Comparison of ENCODE assay signal across 8 mouse cellular contexts in genomic region chr17:35242015-35242941, GRCm38 (mm10). TPM values are rescaled to one million over a fixed set of nuclear protein-coding genes. Genes with fewer than 3 reads are reported as not detected.
DNase-seq lines count a peak whose midpoint lies in the region; ATAC-seq and TF ChIP-seq lines count a peak whose summit lies in the region.

No protein-coding gene starts in this region.

- H3K9ac ChIP-seq in forebrain, embryonic 16.5 days (replicated peaks; ENCODE audit: low read depth, low read length): peak overlapping the region; percentile 100
- peak overlapping the region; percentile 98 for H3K9ac ChIP-seq in intestine, embryonic 15.5 days
- H3K9ac ChIP-seq in liver, adult 2 months (ENCODE audit: low read depth, low read length): peak overlapping the region; percentile 89
- peak overlapping the region; percentile 98 for H3K9ac ChIP-seq in stomach, postnatal 0 days (ENCODE audit: low read length)

- H3K27ac ChIP-seq in forebrain, embryonic 16.5 days (ENCODE audit: low read length): peak overlapping the region; percentile 98
- H3K27ac ChIP-seq in intestine, embryonic 15.5 days: peak overlapping the region; percentile 96
- peak overlapping the region; percentile 82 for H3K27ac ChIP-seq in liver, adult 2 months (replicated peaks; ENCODE audit: insufficient read depth, low read depth, low read length)
- H3K27ac ChIP-seq in stomach, postnatal 0 days (replicated peaks): peak overlapping the region; percentile 100

- H3K79me2 ChIP-seq in liver, adult 2 months (ENCODE audit: control insufficient read depth, insufficient read depth, low read length): peaks cover 29% of the 10 kb centered on the region

- H3K36me3 ChIP-seq in forebrain, embryonic 16.5 days (ENCODE audit: control insufficient read depth, insufficient read depth): peaks cover 31% of the 10 kb centered on the region
- H3K36me3 ChIP-seq in intestine, embryonic 15.5 days: peaks cover 35% of the 10 kb centered on the region
- H3K36me3 ChIP-seq in liver, adult 2 months (ENCODE audit: control insufficient read depth, insufficient read depth, low read length): peaks cover 37% of the 10 kb centered on the region
- H3K36me3 ChIP-seq in stomach, postnatal 0 days (ENCODE audit: control insufficient read depth, insufficient read depth, low read length): peaks cover 23% of the 10 kb centered on the region

- H3K4me1 ChIP-seq in forebrain, embryonic 16.5 days (replicated peaks; ENCODE audit: control insufficient read depth, insufficient read depth, low read length): peaks cover 46% of the 10 kb centered on the region
- peaks cover 34% of the 10 kb centered on the region for H3K4me1 ChIP-seq in intestine, embryonic 15.5 days (replicated peaks)
- peaks cover 16% of the 10 kb centered on the region for H3K4me1 ChIP-seq in liver, adult 2 months (ENCODE audit: control insufficient read depth, insufficient read depth, low read length)
- H3K4me1 ChIP-seq in stomach, postnatal 0 days (replicated peaks; ENCODE audit: control insufficient read depth, insufficient read depth): peaks cover 7% of the 10 kb centered on the region

- TF ChIP-seq POLR2A in liver, adult 2 months (IDR thresholded peaks at IDR 0.05; ENCODE audit: extremely low read depth, insufficient read depth, low read length): no peak

- H3K9me3 ChIP-seq in forebrain, embryonic 16.5 days (ENCODE audit: control insufficient read depth, low read length): no peaks in the 10 kb centered on the region
- H3K9me3 ChIP-seq in intestine, embryonic 15.5 days: no peaks in the 10 kb centered on the region
- no peaks in the 10 kb centered on the region for H3K9me3 ChIP-seq in stomach, postnatal 0 days (ENCODE audit: control insufficient read depth, low read length)

- no peak for TF ChIP-seq EP300 in stomach, postnatal 0 days (optimal IDR thresholded peaks at IDR 0.05)

- ATAC-seq in forebrain, embryonic 16.5 days: peak; percentile 22
- peak; percentile 59 for ATAC-seq in intestine, embryonic 15.5 days
- ATAC-seq in monocyte, adult 5-6 weeks (replicated peaks; ENCODE audit: insufficient number of reproducible peaks, low FRiP score, low TSS enrichment, poor library complexity, severe bottlenecking): peak; percentile 36
- peak; percentile 53 for ATAC-seq in stomach, postnatal 0 days (ENCODE audit: low FRiP score, low TSS enrichment)

- peak; percentile 37 for TF ChIP-seq CTCF in liver, adult 2 months (IDR thresholded peaks at IDR 0.05; ENCODE audit: low read depth, low read length)
- TF ChIP-seq CTCF in stomach, postnatal 0 days (IDR thresholded peaks at IDR 0.05; ENCODE audit: low read depth): peak; percentile 28; the same call in 1 of the 2 replicates

- WGBS in forebrain, embryonic 16.5 days: under 1% methylated on average over 51 of the region's 55 CpGs
- under 1% methylated on average over 55 of the region's 55 CpGs for WGBS in intestine, embryonic 15.5 days
- WGBS in liver, adult 2 months: under 1% methylated on average over 55 of the region's 55 CpGs
- under 1% methylated on average over 55 of the region's 55 CpGs for WGBS in stomach, postnatal 0 days

- H3K27me3 ChIP-seq in forebrain, embryonic 16.5 days (replicated peaks; ENCODE audit: control insufficient read depth, insufficient read depth, low read length): no peaks in the 10 kb centered on the region
- no peaks in the 10 kb centered on the region for H3K27me3 ChIP-seq in intestine, embryonic 15.5 days (replicated peaks)
- no peaks in the 10 kb centered on the region for H3K27me3 ChIP-seq in liver, adult 2 months (ENCODE audit: control insufficient read depth, insufficient read depth, low read length)
- no peaks in the 10 kb centered on the region for H3K27me3 ChIP-seq in stomach, postnatal 0 days (ENCODE audit: control insufficient read depth, insufficient read depth, low read length)

- H3K4me2 ChIP-seq in forebrain, embryonic 16.5 days (ENCODE audit: low read length): peak overlapping the region; percentile 81
- H3K4me2 ChIP-seq in intestine, embryonic 15.5 days (replicated peaks): peak overlapping the region; percentile 88
- peak overlapping the region; percentile 83 for H3K4me2 ChIP-seq in stomach, postnatal 0 days (replicated peaks; ENCODE audit: low read depth)

- peak; percentile 73 to 77 for DNase-seq in right cerebral cortex, postnatal 10 days (ENCODE audit: low spot score in 2 of 2)
- DNase-seq in right cerebral cortex, postnatal 25 days: no peak
- peak; percentile 43 to 52 for DNase-seq in cerebellum, adult 18-20 months
- peak; percentile 60 for DNase-seq in liver, adult 2 months (ENCODE audit: extremely low read depth, low read depth, low spot score)
- peak; percentile 64 for DNase-seq in stomach, postnatal 0 days (ENCODE audit: low spot score)

- peak overlapping the region; percentile 96 for H3K4me3 ChIP-seq in forebrain, embryonic 16.5 days (replicated peaks; ENCODE audit: low read length)
- H3K4me3 ChIP-seq in intestine, embryonic 15.5 days (replicated peaks): peak overlapping the region; percentile 73
- peak overlapping the region; percentile 83 for H3K4me3 ChIP-seq in liver, adult 2 months (ENCODE audit: insufficient read depth, low read depth, low read length)
- H3K4me3 ChIP-seq in stomach, postnatal 0 days (ENCODE audit: low read depth, low read length): peak overlapping the region; percentile 82

RNA-seq across cellular contexts. Expression of gene Ddx39b, which starts 0.7 kb away (rescaled TPM):
- 466 and 471 TPM in 2 replicates for polyA plus RNA-seq in forebrain, embryonic 16.5 days (2015; fragmentation: Nextera tagmentation; extraction: Ambion mirVana)
- 382 and 388 TPM in 2 replicates for polyA plus RNA-seq in intestine, embryonic 15.5 days (2015; fragmentation: Nextera tagmentation; extraction: Ambion mirVana)
- 37.0 and 43.6 TPM in 2 replicates for total RNA-seq in liver, adult 2 months (2014; rRNA removed)
- polyA plus RNA-seq in liver, adult 2 months (2012; rRNA removed): 64.9 and 103 TPM in 2 replicates
- total RNA-seq in monocyte, adult 5-6 weeks (2017): 98.8 to 141 TPM (median 101 TPM) in 3 replicates
- polyA plus RNA-seq in stomach, postnatal 0 days (2015; fragmentation: Nextera tagmentation; extraction: Ambion mirVana): 143 and 145 TPM in 2 replicates

RNA-seq across cellular contexts. Expression of gene Nfkbil1, which starts 6.7 kb away (rescaled TPM):
- polyA plus RNA-seq in forebrain, embryonic 16.5 days (2015; fragmentation: Nextera tagmentation; extraction: Ambion mirVana): 9.5 and 10.7 TPM in 2 replicates
- polyA plus RNA-seq in intestine, embryonic 15.5 days (2015; fragmentation: Nextera tagmentation; extraction: Ambion mirVana): 9.9 and 11.0 TPM in 2 replicates
- total RNA-seq in liver, adult 2 months (2014; rRNA removed): 7.5 and 7.6 TPM in 2 replicates
- 7.5 and 8.6 TPM in 2 replicates for polyA plus RNA-seq in liver, adult 2 months (2012; rRNA removed)
- total RNA-seq in monocyte, adult 5-6 weeks (2017): 3.6 to 10.9 TPM (median 5.1 TPM) in 3 replicates
- polyA plus RNA-seq in stomach, postnatal 0 days (2015; fragmentation: Nextera tagmentation; extraction: Ambion mirVana): 7.4 and 7.5 TPM in 2 replicates

RNA-seq across cellular contexts. Expression of gene Atp6v1g2, which starts 8.8 kb away (rescaled TPM):
- 46.2 and 64.8 TPM in 2 replicates for polyA plus RNA-seq in forebrain, embryonic 16.5 days (2015; fragmentation: Nextera tagmentation; extraction: Ambion mirVana)
- 4.1 and 4.3 TPM in 2 replicates for polyA plus RNA-seq in intestine, embryonic 15.5 days (2015; fragmentation: Nextera tagmentation; extraction: Ambion mirVana)
- total RNA-seq in liver, adult 2 months (2014; rRNA removed): 0.28 and 0.34 TPM in 2 replicates
- polyA plus RNA-seq in liver, adult 2 months (2012; rRNA removed): 1.6 and 2.7 TPM in 2 replicates
- total RNA-seq in monocyte, adult 5-6 weeks (2017): 1.4 to 6.5 TPM (median 2.6 TPM) in 3 replicates
- polyA plus RNA-seq in stomach, postnatal 0 days (2015; fragmentation: Nextera tagmentation; extraction: Ambion mirVana): 3.0 and 3.6 TPM in 2 replicates

RNA-seq across cellular contexts. Expression of gene H2-D1, which starts 20.3 kb away (rescaled TPM):
- polyA plus RNA-seq in forebrain, embryonic 16.5 days (2015; fragmentation: Nextera tagmentation; extraction: Ambion mirVana): 48.1 and 65.7 TPM in 2 replicates
- 148 and 190 TPM in 2 replicates for polyA plus RNA-seq in intestine, embryonic 15.5 days (2015; fragmentation: Nextera tagmentation; extraction: Ambion mirVana)
- 444 and 506 TPM in 2 replicates for total RNA-seq in liver, adult 2 months (2014; rRNA removed)
- 487 and 676 TPM in 2 replicates for polyA plus RNA-seq in liver, adult 2 months (2012; rRNA removed)
- 2,987 to 4,272 TPM (median 3,836 TPM) in 3 replicates for total RNA-seq in monocyte, adult 5-6 weeks (2017)
- 303 and 307 TPM in 2 replicates for polyA plus RNA-seq in stomach, postnatal 0 days (2015; fragmentation: Nextera tagmentation; extraction: Ambion mirVana)

RNA-seq across cellular contexts. Expression of gene Gm16181, which starts 21.6 kb away (rescaled TPM):
- 0.62 TPM in 1 of 2 replicates, not detected in the other for polyA plus RNA-seq in forebrain, embryonic 16.5 days (2015; fragmentation: Nextera tagmentation; extraction: Ambion mirVana)
- 0.59 and 0.81 TPM in 2 replicates for polyA plus RNA-seq in intestine, embryonic 15.5 days (2015; fragmentation: Nextera tagmentation; extraction: Ambion mirVana)
- 0.37 TPM in 1 of 2 replicates, not detected in the other for total RNA-seq in liver, adult 2 months (2014; rRNA removed)
- polyA plus RNA-seq in liver, adult 2 months (2012; rRNA removed): not detected in 2 replicates
- 0.64 to 2.9 TPM (median 2.7 TPM) in 3 replicates for total RNA-seq in monocyte, adult 5-6 weeks (2017)
- polyA plus RNA-seq in stomach, postnatal 0 days (2015; fragmentation: Nextera tagmentation; extraction: Ambion mirVana): 0.27 and 0.33 TPM in 2 replicates
